Mouse (Mus musculus): ENCODE measurements around the gene Phactr2. TPM values are rescaled to one million over a fixed set of nuclear protein-coding genes. Genes with fewer than 3 reads are reported as not detected.

Gene Phactr2
- polyA plus RNA-seq, 1 experiment = 33.5 TPM

GRCm38 (mm10) chr10:13453200-13453990, 20.8 kb downstream of the Phactr2 start:
- Histone ChIP-seq H3K4me3 (replicated peaks; ENCODE audit: extremely low read depth, low read depth, low read length) (no peak overlapping the region), H3K4me1 (ENCODE audit: control insufficient read depth, insufficient read depth, low read length) (no peaks in the 10 kb centered on the region)
- TF ChIP-seq CTCF (IDR thresholded peaks at IDR 0.05; ENCODE audit: insufficient read depth, low read length) (no peak), POLR2A (IDR thresholded peaks at IDR 0.05; ENCODE audit: borderline replicate concordance, extremely low read depth, low read depth, low read length) (no peak)
- 46% methylated on average over 13 of the region's 13 CpGs for WGBS
- no peak for DNase-seq

GRCm38 (mm10) chr10:13451640-13452039, 22.6 kb downstream of the Phactr2 start:
- 67% methylated on average over 6 of the region's 6 CpGs for WGBS
- TF ChIP-seq CTCF (IDR thresholded peaks at IDR 0.05; ENCODE audit: insufficient read depth, low read length) = no peak
- no peak for TF ChIP-seq POLR2A (IDR thresholded peaks at IDR 0.05; ENCODE audit: borderline replicate concordance, extremely low read depth, low read depth, low read length)
- no peak for DNase-seq
- no peaks in the 10 kb centered on the region for H3K4me1 ChIP-seq (ENCODE audit: control insufficient read depth, insufficient read depth, low read length)
- H3K4me3 ChIP-seq (replicated peaks; ENCODE audit: extremely low read depth, low read depth, low read length) = no peak overlapping the region

DNA sequence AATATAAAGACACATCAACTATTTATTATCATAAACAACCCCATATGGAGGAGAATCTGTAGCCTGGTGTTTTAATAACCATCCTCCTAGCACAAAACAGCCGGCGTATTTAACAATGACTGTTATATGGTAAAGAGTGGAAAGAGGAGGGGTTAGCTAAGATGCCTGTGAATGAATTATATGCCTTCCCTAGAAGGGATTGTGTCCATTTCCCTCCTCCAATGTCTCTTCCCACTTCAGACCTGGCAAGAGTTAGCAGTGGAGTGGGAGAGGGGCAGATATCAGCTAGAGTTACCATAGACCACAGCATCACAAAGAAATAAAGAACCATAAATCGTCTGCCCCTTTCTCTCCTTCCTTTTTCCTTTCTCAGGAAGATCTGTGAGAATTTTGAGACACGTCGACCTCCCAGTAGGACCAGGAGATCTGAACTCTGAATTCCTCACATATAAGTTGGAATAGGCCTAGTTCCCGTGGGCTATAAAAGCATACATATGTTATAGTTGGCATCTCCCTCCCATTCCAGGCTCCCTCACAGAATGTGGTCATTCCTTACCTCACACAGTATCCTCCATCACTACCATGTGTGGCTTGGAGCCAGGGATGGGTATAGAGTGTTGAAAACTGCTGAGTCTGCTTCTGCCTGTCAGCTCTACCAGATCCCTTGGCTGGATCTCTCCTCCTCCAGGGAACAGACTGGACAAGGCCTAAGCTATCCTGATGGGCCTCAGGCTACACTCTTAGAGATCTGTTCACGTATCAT, 25.7 kb downstream of the Phactr2 start:
- WGBS = 78% methylated on average over 7 of the region's 7 CpGs
- no peak for DNase-seq
- no peak overlapping the region for H3K4me3 ChIP-seq (replicated peaks; ENCODE audit: extremely low read depth, low read depth, low read length)
- H3K4me1 ChIP-seq (ENCODE audit: control insufficient read depth, insufficient read depth, low read length) = no peaks in the 10 kb centered on the region
- TF ChIP-seq POLR2A (IDR thresholded peaks at IDR 0.05; ENCODE audit: borderline replicate concordance, extremely low read depth, low read depth, low read length) = no peak
- TF ChIP-seq CTCF (IDR thresholded peaks at IDR 0.05; ENCODE audit: insufficient read depth, low read length) = no peak

- Histone ChIP-seq H3K4me1 (ENCODE audit: control insufficient read depth, insufficient read depth, low read length) (no peaks in the 10 kb centered on the region), H3K4me3 (replicated peaks; ENCODE audit: extremely low read depth, low read depth, low read length) (no peak overlapping the region)
- TF ChIP-seq POLR2A (IDR thresholded peaks at IDR 0.05; ENCODE audit: borderline replicate concordance, extremely low read depth, low read depth, low read length) = no peak
- TF ChIP-seq CTCF (IDR thresholded peaks at IDR 0.05; ENCODE audit: insufficient read depth, low read length) = no peak
- 27% methylated on average over 3 of the region's 3 CpGs for WGBS
- DNase-seq = peak; percentile 73
Observed at GRCm38 (mm10) chr10:13446791-13447249, 27.4 kb downstream of the Phactr2 start.

GRCm38 (mm10) chr10:13444257-13444656, 30.0 kb downstream of the Phactr2 start:
- TF ChIP-seq POLR2A (IDR thresholded peaks at IDR 0.05; ENCODE audit: borderline replicate concordance, extremely low read depth, low read depth, low read length) (no peak), CTCF (IDR thresholded peaks at IDR 0.05; ENCODE audit: insufficient read depth, low read length) (no peak)
- Histone ChIP-seq H3K4me1 (ENCODE audit: control insufficient read depth, insufficient read depth, low read length) (no peaks in the 10 kb centered on the region), H3K4me3 (replicated peaks; ENCODE audit: extremely low read depth, low read depth, low read length) (no peak overlapping the region)
- 77% methylated on average over 5 of the region's 5 CpGs for WGBS
- DNase-seq = no peak

GRCm38 (mm10) chr10:13443647-13444046, 30.6 kb downstream of the Phactr2 start:
- Histone ChIP-seq H3K4me1 (ENCODE audit: control insufficient read depth, insufficient read depth, low read length) (no peaks in the 10 kb centered on the region), H3K4me3 (replicated peaks; ENCODE audit: extremely low read depth, low read depth, low read length) (no peak overlapping the region)
- no peak for DNase-seq
- TF ChIP-seq CTCF (IDR thresholded peaks at IDR 0.05; ENCODE audit: insufficient read depth, low read length) (no peak), POLR2A (IDR thresholded peaks at IDR 0.05; ENCODE audit: borderline replicate concordance, extremely low read depth, low read depth, low read length) (no peak)
- WGBS = 75% methylated on average over 6 of the region's 6 CpGs

GRCm38 (mm10) chr10:13440292-13440691, 33.9 kb downstream of the Phactr2 start:
- H3K4me3 ChIP-seq (replicated peaks; ENCODE audit: extremely low read depth, low read depth, low read length) = no peak overlapping the region
- no peaks in the 10 kb centered on the region for H3K4me1 ChIP-seq (ENCODE audit: control insufficient read depth, insufficient read depth, low read length)
- TF ChIP-seq CTCF (IDR thresholded peaks at IDR 0.05; ENCODE audit: insufficient read depth, low read length) = no peak
- no peak for TF ChIP-seq POLR2A (IDR thresholded peaks at IDR 0.05; ENCODE audit: borderline replicate concordance, extremely low read depth, low read depth, low read length)
- DNase-seq = no peak
- WGBS = 82% methylated on average over 4 of the region's 4 CpGs

DNA sequence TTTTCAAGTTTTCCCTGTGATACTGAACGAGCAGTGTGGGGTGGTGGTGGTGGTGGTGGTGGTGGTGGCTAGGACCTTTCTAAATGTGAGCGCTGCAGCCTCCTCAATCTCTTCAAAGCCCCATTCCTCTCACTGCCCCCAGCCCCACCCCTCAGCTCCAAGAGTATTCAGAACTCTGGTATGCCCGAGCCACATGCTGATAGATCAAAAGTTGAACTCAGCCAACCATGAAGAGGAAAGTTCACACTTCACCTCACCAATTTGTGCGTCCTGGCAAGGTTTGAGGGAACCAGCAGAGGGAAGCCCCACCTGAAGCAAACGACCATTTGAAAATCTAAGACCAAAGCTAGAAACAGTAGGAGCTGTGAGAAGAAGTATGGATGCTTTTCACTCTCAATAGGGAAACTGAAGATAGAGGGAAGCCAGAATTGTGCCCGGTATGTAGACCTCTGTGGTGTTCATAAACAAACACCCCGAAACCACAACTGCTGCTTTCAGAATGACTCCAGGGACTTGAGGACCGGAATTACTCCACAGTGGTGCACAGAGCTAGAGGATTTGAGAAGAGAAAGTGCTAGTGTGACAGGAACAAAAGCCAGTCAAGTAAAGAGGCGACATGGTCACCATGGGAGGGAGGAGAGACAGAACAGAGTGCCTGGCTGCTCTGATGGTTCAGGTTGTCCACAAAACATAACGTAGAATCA, 35.9 kb downstream of the Phactr2 start:
- no peak overlapping the region for H3K4me3 ChIP-seq (replicated peaks; ENCODE audit: extremely low read depth, low read depth, low read length)
- no peak for TF ChIP-seq CTCF (IDR thresholded peaks at IDR 0.05; ENCODE audit: insufficient read depth, low read length)
- TF ChIP-seq POLR2A (IDR thresholded peaks at IDR 0.05; ENCODE audit: borderline replicate concordance, extremely low read depth, low read depth, low read length) = no peak
- 56% methylated on average over 10 of the region's 10 CpGs for WGBS
- no peak for DNase-seq
- no peaks in the 10 kb centered on the region for H3K4me1 ChIP-seq (ENCODE audit: control insufficient read depth, insufficient read depth, low read length)

GRCm38 (mm10) chr10:13437011-13437410, 37.2 kb downstream of the Phactr2 start:
- TF ChIP-seq POLR2A (IDR thresholded peaks at IDR 0.05; ENCODE audit: borderline replicate concordance, extremely low read depth, low read depth, low read length) (no peak), CTCF (IDR thresholded peaks at IDR 0.05; ENCODE audit: insufficient read depth, low read length) (no peak)
- WGBS = 91% methylated on average over 9 of the region's 9 CpGs
- no peak for DNase-seq

More at GRCm38 (mm10) chr10:13437011-13437410, 37.2 kb downstream of the Phactr2 start:
- no peaks in the 10 kb centered on the region for H3K4me1 ChIP-seq (ENCODE audit: control insufficient read depth, insufficient read depth, low read length)
- H3K4me3 ChIP-seq (replicated peaks; ENCODE audit: extremely low read depth, low read depth, low read length) = no peak overlapping the region
